Mouse (Mus musculus) cerebellum, adult 2 months (tissue): ENCODE results near the gene Fam241b.

ENCODE experiments used
- CTCF ChIP-seq: fragments of 200-500 bp; IDR thresholded peaks from 2 replicates; pipeline ENCODE4 v1.5.1; 2011; ENCODE audit warnings: low read depth, mild to moderate bottlenecking, control low read depth, low read length, moderate library complexity, borderline replicate concordance; ENCODE audit not compliant: insufficient read depth
- POLR2A ChIP-seq: fragments of 200-500 bp; IDR thresholded peaks from 2 replicates; pipeline ENCODE4 v1.6.1; 2011; ENCODE audit warnings: low read length, control low read depth, borderline replicate concordance; ENCODE audit not compliant: insufficient read depth

- TF ChIP-seq CTCF (no peak), POLR2A (no peak)
Measured at GRCm38 (mm10) chr10:62070636-62071035, 73.1 kb downstream of the Fam241b start.
